In genomic region chr2:20967646-20968351, GRCm38 (mm10) we compare ENCODE assay signal across 8 mouse cellular contexts. TPM values are rescaled to one million over a fixed set of nuclear protein-coding genes. Genes with fewer than 3 reads are reported as not detected.
DNase-seq lines count a peak whose midpoint lies in the region; ATAC-seq lines count a peak whose summit lies in the region.

No protein-coding gene starts in this region.

- no peak for ATAC-seq in cerebellum, adult (ENCODE audit: insufficient number of reproducible peaks, low FRiP score, low TSS enrichment)
- ATAC-seq in forebrain, embryonic 13.5 days = no peak
- ATAC-seq in hindbrain, embryonic 15.5 days (ENCODE audit: low FRiP score, low read depth) = no peak
- no peak for ATAC-seq in liver, embryonic 12.5 days
- no peak for ATAC-seq in neural tube, embryonic 14.5 days (ENCODE audit: low read depth)

- peak; percentile 57 for DNase-seq in cerebellum, adult 8-10 months
- DNase-seq in adrenal gland, postnatal 14 days = peak; percentile 59
- DNase-seq in thymus, postnatal 4 days = peak; percentile 45

- WGBS in forebrain, embryonic 13.5 days = under 1% methylated on average over 43 of the region's 57 CpGs
- WGBS in hindbrain, embryonic 15.5 days = under 1% methylated on average over 50 of the region's 57 CpGs
- under 1% methylated on average over 56 of the region's 57 CpGs for WGBS in liver, embryonic 12.5 days (ENCODE audit: insufficient replicate concordance)
- under 1% methylated on average over 51 of the region's 57 CpGs for WGBS in neural tube, embryonic 14.5 days

- H3K4me2 ChIP-seq in forebrain, embryonic 13.5 days = peak overlapping the region; percentile 94
- H3K4me2 ChIP-seq in hindbrain, embryonic 15.5 days = peak overlapping the region; percentile 83
- H3K4me2 ChIP-seq in liver, embryonic 12.5 days = peak overlapping the region; percentile 78
- peak overlapping the region; percentile 91 for H3K4me2 ChIP-seq in neural tube, embryonic 14.5 days (ENCODE audit: low read depth, low read length)

- no peaks in the 10 kb centered on the region for H3K9me3 ChIP-seq in forebrain, embryonic 13.5 days (replicated peaks)
- no peaks in the 10 kb centered on the region for H3K9me3 ChIP-seq in hindbrain, embryonic 15.5 days
- H3K9me3 ChIP-seq in liver, embryonic 12.5 days (replicated peaks) = no peaks in the 10 kb centered on the region
- no peaks in the 10 kb centered on the region for H3K9me3 ChIP-seq in neural tube, embryonic 14.5 days (ENCODE audit: control insufficient read depth, low read length)

- no peaks in the 10 kb centered on the region for H3K27me3 ChIP-seq in forebrain, embryonic 13.5 days
- H3K27me3 ChIP-seq in hindbrain, embryonic 15.5 days = no peaks in the 10 kb centered on the region
- H3K27me3 ChIP-seq in liver, embryonic 12.5 days (replicated peaks) = no peaks in the 10 kb centered on the region
- no peaks in the 10 kb centered on the region for H3K27me3 ChIP-seq in neural tube, embryonic 14.5 days (ENCODE audit: control insufficient read depth, insufficient read depth, low read length)

- peak overlapping the region; percentile 100 for H3K9ac ChIP-seq in forebrain, embryonic 13.5 days
- peak overlapping the region; percentile 98 for H3K9ac ChIP-seq in hindbrain, embryonic 15.5 days
- H3K9ac ChIP-seq in liver, embryonic 12.5 days = peak overlapping the region; percentile 99
- peak overlapping the region; percentile 99 for H3K9ac ChIP-seq in neural tube, embryonic 14.5 days (replicated peaks; ENCODE audit: low read depth, low read length)

- H3K4me3 ChIP-seq in forebrain, embryonic 13.5 days = peak overlapping the region; percentile 98
- H3K4me3 ChIP-seq in hindbrain, embryonic 15.5 days = peak overlapping the region; percentile 97
- H3K4me3 ChIP-seq in liver, embryonic 12.5 days = peak overlapping the region; percentile 88
- H3K4me3 ChIP-seq in neural tube, embryonic 14.5 days (ENCODE audit: low read depth, low read length) = peak overlapping the region; percentile 92

- H3K27ac ChIP-seq in forebrain, embryonic 13.5 days = peak overlapping the region; percentile 99
- peak overlapping the region; percentile 100 for H3K27ac ChIP-seq in hindbrain, embryonic 15.5 days (replicated peaks)
- H3K27ac ChIP-seq in liver, embryonic 12.5 days = peak overlapping the region; percentile 99
- H3K27ac ChIP-seq in neural tube, embryonic 14.5 days (ENCODE audit: low read depth, low read length) = peak overlapping the region; percentile 100

- H3K36me3 ChIP-seq in forebrain, embryonic 13.5 days (ENCODE audit: poor library complexity, severe bottlenecking) = no peaks in the 10 kb centered on the region
- H3K36me3 ChIP-seq in hindbrain, embryonic 15.5 days = no peaks in the 10 kb centered on the region
- H3K36me3 ChIP-seq in liver, embryonic 12.5 days = no peaks in the 10 kb centered on the region
- no peaks in the 10 kb centered on the region for H3K36me3 ChIP-seq in neural tube, embryonic 14.5 days (ENCODE audit: control insufficient read depth, insufficient read depth, low read length)

- H3K4me1 ChIP-seq in forebrain, embryonic 13.5 days = peaks cover 44% of the 10 kb centered on the region
- peaks cover 29% of the 10 kb centered on the region for H3K4me1 ChIP-seq in hindbrain, embryonic 15.5 days (replicated peaks)
- peaks cover 53% of the 10 kb centered on the region for H3K4me1 ChIP-seq in liver, embryonic 12.5 days
- peaks cover 24% of the 10 kb centered on the region for H3K4me1 ChIP-seq in neural tube, embryonic 14.5 days (ENCODE audit: control insufficient read depth, insufficient read depth, low read length)

RNA-seq across cellular contexts. Expression of gene Arhgap21, which starts 0.9 kb away (rescaled TPM):
- 59.0 and 62.5 TPM in 2 replicates for total RNA-seq in adrenal gland, postnatal 14 days (2021)
- 37.1 and 38.6 TPM in 2 replicates for polyA plus RNA-seq in forebrain, embryonic 13.5 days (2015; fragmentation: Nextera tagmentation; extraction: Ambion mirVana)
- 36.8 and 36.9 TPM in 2 replicates for polyA plus RNA-seq in hindbrain, embryonic 15.5 days (2015; fragmentation: Nextera tagmentation; extraction: Ambion mirVana)
- 10.9 and 12.4 TPM in 2 replicates for polyA plus RNA-seq in liver, embryonic 12.5 days (2016; fragmentation: Nextera tagmentation; extraction: Ambion mirVana)
- polyA plus RNA-seq in neural tube, embryonic 14.5 days (2014; fragmentation: Nextera tagmentation; extraction: Ambion mirVana) = 47.7 and 53.4 TPM in 2 replicates
